Mouse (Mus musculus) kidney, postnatal 0 days (tissue): ENCODE results near the gene Shmt2. TPM values are rescaled to one million over a fixed set of nuclear protein-coding genes. Genes with fewer than 3 reads are reported as not detected.

Experiments used
- ATAC-seq: fragments of 200-750 bp; cut with Nextera tagmentation; replicated peaks from 2 replicates; pipeline ENCODE4 v1.8.0; 2017; ENCODE audit warnings: low read depth, moderate number of reproducible peaks, moderate TSS enrichment, moderate library complexity; ENCODE audit not compliant: low FRiP score
- DNase-seq: peaks from one replicate; pipeline ENCODE4 v3.0.0-alpha.2; 2016; ENCODE audit warnings: low spot score
- H3K27ac ChIP-seq: fragments of 300-500 bp; sonication (generic); 2 replicates; pipeline ENCODE4 v1.5.1; 2014; ENCODE audit warnings: mild to moderate bottlenecking
- H3K27me3 ChIP-seq: fragments of 300-500 bp; sonication (generic); 2 replicates; pipeline ENCODE4 v1.6.1; 2014; ENCODE audit warnings: low read length, mixed read lengths; ENCODE audit not compliant: insufficient read depth
- H3K36me3 ChIP-seq: fragments of 300-500 bp; sonication (generic); 2 replicates; pipeline ENCODE4 v1.6.1; 2014; ENCODE audit warnings: low read length, mixed read lengths; ENCODE audit not compliant: insufficient read depth
- H3K4me1 ChIP-seq: fragments of 300-500 bp; sonication (generic); replicated peaks from 2 replicates; pipeline ENCODE4 v1.6.1; 2014; ENCODE audit warnings: antibody characterized with exemption, low read length, mixed read lengths; ENCODE audit not compliant: insufficient read depth
- H3K4me2 ChIP-seq: fragments of 300-500 bp; sonication (generic); 2 replicates; pipeline ENCODE4 v1.6.1; 2014; ENCODE audit warnings: mild to moderate bottlenecking, low read length, moderate library complexity, mixed read lengths
- H3K4me3 ChIP-seq: fragments of 300-500 bp; sonication (generic); replicated peaks from 2 replicates; pipeline ENCODE4 v1.5.1; 2014; ENCODE audit warnings: low read depth, low read length
- H3K9ac ChIP-seq: fragments of 300-500 bp; sonication (generic); 2 replicates; pipeline ENCODE4 v1.6.1; 2014; ENCODE audit warnings: low read depth, low read length
- H3K9me3 ChIP-seq: fragments of 300-500 bp; sonication (generic); replicated peaks from 2 replicates; pipeline ENCODE4 v1.6.1; 2016; ENCODE audit warnings: low read length, inconsistent platforms, mixed read lengths
- CTCF ChIP-seq: IDR thresholded peaks from 2 replicates; pipeline ENCODE4 v1.5.1; 2016; ENCODE audit warnings: antibody characterized with exemption, low read depth, mild to moderate bottlenecking, moderate library complexity
- WGBS: fragments of 180-500 bp; shearing (Covaris S2); extraction: QIAGEN DNeasy Blood & Tissue Kit; methylation state at CpG from one replicate; pipeline ENCODE4 v1.1.7; 2014; 5-methylcytosine and 5-hydroxymethylcytosine counted together
- polyA plus RNA-seq: library from polyadenylated mRNA; unstranded; fragments of >200 nt; fragmentation: Nextera tagmentation; extraction: Ambion mirVana; gene quantifications from 2 replicates; pipeline ENCODE4 v1.2.1, GENCODE M21; 2015

The Shmt2 gene
- polyA plus RNA-seq, 1 experiment from 2014 or later = 71.1 TPM

GRCm38 (mm10) chr10:127526681-127527080, 4.4 kb upstream of the Shmt2 start:
- Histone ChIP-seq H3K4me2 (peak overlapping the region; percentile 50), H3K27ac (no peak overlapping the region), H3K9me3 (no peaks in the 10 kb centered on the region), H3K36me3 (no peaks in the 10 kb centered on the region), H3K9ac (0 out of 2 replicates have a peak overlapping the region, but pooled peaks have one; percentile 27), H3K4me1 (peaks cover 10% of the 10 kb centered on the region), H3K4me3 (peak overlapping the region; percentile 24), H3K27me3 (peaks cover 75% of the 10 kb centered on the region)
- WGBS = under 1% methylated on average over 26 of the region's 26 CpGs
- TF ChIP-seq CTCF = peak; percentile 66
- peak; percentile 73 for DNase-seq
- peak; percentile 65; the same call in 1 of the 2 replicates for ATAC-seq

GRCm38 (mm10) chr10:127526048-127526447, 3.8 kb upstream of the Shmt2 start:
- no peaks in the 10 kb centered on the region for H3K9me3 ChIP-seq
- no peak overlapping the region for H3K27ac ChIP-seq
- no peak for TF ChIP-seq CTCF
- ATAC-seq (no peak), DNase-seq (no peak)
- H3K4me1 ChIP-seq = peaks cover 17% of the 10 kb centered on the region
- WGBS = 1% methylated on average over 26 of the region's 26 CpGs
- H3K4me2 ChIP-seq = peak overlapping the region; percentile 50
- no peaks in the 10 kb centered on the region for H3K36me3 ChIP-seq
- H3K27me3 ChIP-seq = peaks cover 70% of the 10 kb centered on the region
- H3K4me3 ChIP-seq = peak overlapping the region; percentile 24
- no peak overlapping the region for H3K9ac ChIP-seq

GRCm38 (mm10) chr10:127524646-127525255, 2.5 kb upstream of the Shmt2 start:
- H3K4me2 ChIP-seq = no peak overlapping the region
- WGBS = 7% methylated on average over 23 of the region's 23 CpGs
- no peaks in the 10 kb centered on the region for H3K9me3 ChIP-seq
- ATAC-seq (no peak), DNase-seq (no peak)
- H3K27ac ChIP-seq = no peak overlapping the region
- H3K27me3 ChIP-seq = peaks cover 59% of the 10 kb centered on the region
- no peak for TF ChIP-seq CTCF
- H3K4me3 ChIP-seq = no peak overlapping the region
- H3K36me3 ChIP-seq = no peaks in the 10 kb centered on the region
- H3K4me1 ChIP-seq = peaks cover 20% of the 10 kb centered on the region
- H3K9ac ChIP-seq = no peak overlapping the region

GRCm38 (mm10) chr10:127521611-127522080, 598 bp downstream of the Shmt2 start:
- H3K4me1 ChIP-seq = peaks cover 25% of the 10 kb centered on the region
- no peak for TF ChIP-seq CTCF
- no peaks in the 10 kb centered on the region for H3K9me3 ChIP-seq
- 0 out of 2 replicates have a peak overlapping the region, but pooled peaks have one; percentile 1 for H3K27ac ChIP-seq
- no peak for DNase-seq
- H3K27me3 ChIP-seq = peaks cover 30% of the 10 kb centered on the region
- H3K36me3 ChIP-seq = peaks cover 18% of the 10 kb centered on the region; the same call in 1 of the 2 replicates
- no peak for ATAC-seq
- peak overlapping the region; percentile 68 for H3K4me2 ChIP-seq
- peak overlapping the region; percentile 43 for H3K4me3 ChIP-seq
- peak overlapping the region; percentile 48 for H3K9ac ChIP-seq
- 3% methylated on average over 12 of the region's 12 CpGs for WGBS

- H3K9ac ChIP-seq = peak overlapping the region; percentile 48; the same call in 1 of the 2 replicates
- peaks cover 22% of the 10 kb centered on the region for H3K27me3 ChIP-seq
- no peak overlapping the region for H3K4me3 ChIP-seq
- no peaks in the 10 kb centered on the region for H3K9me3 ChIP-seq
- 57% methylated on average over 20 of the region's 20 CpGs for WGBS
- TF ChIP-seq CTCF = no peak
- 0 out of 2 replicates have a peak overlapping the region, but pooled peaks have one; percentile 31 for H3K27ac ChIP-seq
- ATAC-seq (peak; percentile 41), DNase-seq (no peak)
- H3K4me1 ChIP-seq = peaks cover 26% of the 10 kb centered on the region
- H3K36me3 ChIP-seq = peaks cover 18% of the 10 kb centered on the region; the same call in 1 of the 2 replicates
- H3K4me2 ChIP-seq = peak overlapping the region; percentile 68
Observed at GRCm38 (mm10) chr10:127520714-127521357, 1.4 kb downstream of the Shmt2 start.

- H3K4me2 ChIP-seq = peak overlapping the region; percentile 68; the same call in 1 of the 2 replicates
- ATAC-seq (no peak), DNase-seq (no peak)
- peaks cover 18% of the 10 kb centered on the region; the same call in 1 of the 2 replicates for H3K36me3 ChIP-seq
- WGBS = 92% methylated on average over 37 of the region's 37 CpGs
- H3K9me3 ChIP-seq = no peaks in the 10 kb centered on the region
- no peak for TF ChIP-seq CTCF
- no peak overlapping the region for H3K4me3 ChIP-seq
- H3K9ac ChIP-seq = no peak overlapping the region
- H3K4me1 ChIP-seq = peaks cover 26% of the 10 kb centered on the region
- H3K27ac ChIP-seq = no peak overlapping the region
- H3K27me3 ChIP-seq = peaks cover 15% of the 10 kb centered on the region; the same call in 1 of the 2 replicates
Observed at GRCm38 (mm10) chr10:127519903-127520713, 2.1 kb downstream of the Shmt2 start.
